Mouse (Mus musculus) CD4-positive helper T cell, adult 2 months (primary cell): ENCODE measurements around the gene Fkbp7.

ENCODE experiments used
- DNase-seq: peaks from one replicate; pipeline ENCODE4 v3.0.0-alpha.2; 2012; ENCODE audit warnings: low read depth, missing footprints, low spot score

Fkbp7 gene

GRCm38 (mm10) chr2:76672966-76673392, at the start of gene Fkbp7:
Fkbp7 (minus strand) TSS chr2:76673116.
- DNase-seq = peak; percentile 92

DNA sequence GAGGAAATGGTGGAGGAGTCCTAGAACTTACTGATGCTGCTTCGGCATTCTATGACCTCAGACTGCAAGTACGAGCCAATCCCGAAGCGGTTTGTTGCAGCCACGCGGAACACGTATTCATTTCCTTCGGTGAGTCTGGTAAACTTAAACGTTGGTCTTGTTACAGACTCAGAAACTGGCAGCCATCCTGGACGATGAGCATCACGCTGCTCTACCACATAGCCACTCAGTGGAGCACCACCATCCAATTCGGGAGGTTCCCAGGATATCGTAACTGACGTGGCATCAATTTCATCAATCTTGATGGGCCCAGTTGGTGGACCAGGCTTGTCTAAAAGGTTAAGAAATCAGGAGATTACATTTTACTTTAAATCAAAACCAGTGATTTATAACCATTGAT, 46.7 kb upstream of the Fkbp7 start:
- no peak for DNase-seq

DNA sequence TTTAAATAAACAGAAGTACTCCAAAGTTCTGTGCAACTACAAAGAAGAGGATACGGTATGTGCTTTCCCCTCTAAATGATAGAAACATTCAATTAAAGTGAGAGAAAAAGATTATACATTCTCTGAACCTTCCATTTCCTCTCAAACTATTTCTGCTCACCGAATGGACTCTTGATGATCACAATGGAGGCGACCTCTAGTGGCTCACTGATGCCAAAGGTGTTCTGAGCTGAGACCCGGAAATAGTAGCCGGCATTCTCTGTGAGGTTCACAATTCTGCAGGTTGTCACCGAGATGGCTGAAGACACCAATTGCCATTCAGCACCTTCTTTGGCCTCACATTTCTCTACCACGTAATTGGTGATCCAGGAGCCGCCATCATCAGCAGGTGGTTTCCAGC, 42.1 kb upstream of the Fkbp7 start:
- no peak for DNase-seq

GRCm38 (mm10) chr2:76708512-76708911, 35.6 kb upstream of the Fkbp7 start:
- no peak for DNase-seq

DNA sequence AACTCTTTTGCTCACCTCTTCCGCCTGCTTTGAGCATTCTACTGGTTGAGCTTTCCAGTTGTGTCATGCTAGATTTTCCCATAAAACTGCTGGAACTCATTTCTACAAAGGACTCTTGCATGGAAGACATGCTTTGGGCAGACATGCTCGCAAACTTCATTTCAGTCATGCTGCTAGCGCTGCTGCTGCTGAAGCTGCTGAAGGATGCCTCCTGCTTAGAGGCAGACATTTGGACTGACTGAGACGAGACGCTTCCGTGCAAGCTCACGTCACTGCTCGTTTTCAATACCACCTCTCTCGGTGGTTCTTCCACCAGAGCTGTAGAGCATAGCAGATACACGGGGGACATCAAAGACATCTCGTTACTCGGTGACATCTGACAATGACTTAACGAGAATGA, 32.7 kb upstream of the Fkbp7 start:
- DNase-seq = no peak

DNA sequence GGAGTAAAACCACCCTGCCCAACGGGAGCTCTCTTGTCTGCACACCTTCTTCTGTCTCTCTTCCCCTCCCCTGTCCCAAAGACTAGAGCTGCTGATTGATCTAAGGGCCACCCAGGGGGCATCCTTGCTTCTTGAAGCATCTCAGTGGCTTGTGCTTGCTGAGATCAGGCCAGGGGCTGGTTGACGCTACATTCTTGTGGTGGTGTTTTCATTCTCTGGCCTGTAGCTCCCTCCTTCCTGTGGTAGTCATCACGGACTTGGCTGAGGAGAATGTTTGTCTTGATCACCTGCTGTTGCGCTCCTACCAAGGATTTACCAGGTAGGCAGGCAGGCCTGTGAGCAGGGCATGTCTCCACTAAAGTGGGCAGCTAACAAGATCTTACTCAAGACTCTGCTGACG, 29.8 kb upstream of the Fkbp7 start:
- DNase-seq = no peak

- DNase-seq = no peak
Measured at GRCm38 (mm10) chr2:76702188-76702587, 29.3 kb upstream of the Fkbp7 start.

DNA sequence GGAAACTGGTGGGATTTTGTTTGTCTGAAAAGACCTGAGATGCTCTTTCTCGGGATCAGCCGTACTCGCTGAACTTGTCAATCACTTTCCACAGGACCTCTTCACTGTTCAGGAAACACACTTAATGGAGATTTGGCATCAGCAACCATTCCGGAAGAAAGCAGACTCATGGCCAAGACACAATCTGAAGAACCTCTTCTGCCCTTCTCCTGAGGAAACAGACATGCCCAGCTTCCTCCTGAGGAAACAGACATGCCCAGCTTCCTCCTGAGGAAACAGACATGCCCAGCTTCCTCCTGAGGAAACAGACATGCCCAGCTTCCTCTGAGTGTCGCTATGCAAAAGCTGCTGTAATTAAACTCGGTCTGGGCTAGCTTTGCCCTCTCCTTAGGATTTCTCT, 22.4 kb upstream of the Fkbp7 start:
- no peak for DNase-seq

GRCm38 (mm10) chr2:76693765-76694164, 20.8 kb upstream of the Fkbp7 start:
- no peak for DNase-seq

DNA sequence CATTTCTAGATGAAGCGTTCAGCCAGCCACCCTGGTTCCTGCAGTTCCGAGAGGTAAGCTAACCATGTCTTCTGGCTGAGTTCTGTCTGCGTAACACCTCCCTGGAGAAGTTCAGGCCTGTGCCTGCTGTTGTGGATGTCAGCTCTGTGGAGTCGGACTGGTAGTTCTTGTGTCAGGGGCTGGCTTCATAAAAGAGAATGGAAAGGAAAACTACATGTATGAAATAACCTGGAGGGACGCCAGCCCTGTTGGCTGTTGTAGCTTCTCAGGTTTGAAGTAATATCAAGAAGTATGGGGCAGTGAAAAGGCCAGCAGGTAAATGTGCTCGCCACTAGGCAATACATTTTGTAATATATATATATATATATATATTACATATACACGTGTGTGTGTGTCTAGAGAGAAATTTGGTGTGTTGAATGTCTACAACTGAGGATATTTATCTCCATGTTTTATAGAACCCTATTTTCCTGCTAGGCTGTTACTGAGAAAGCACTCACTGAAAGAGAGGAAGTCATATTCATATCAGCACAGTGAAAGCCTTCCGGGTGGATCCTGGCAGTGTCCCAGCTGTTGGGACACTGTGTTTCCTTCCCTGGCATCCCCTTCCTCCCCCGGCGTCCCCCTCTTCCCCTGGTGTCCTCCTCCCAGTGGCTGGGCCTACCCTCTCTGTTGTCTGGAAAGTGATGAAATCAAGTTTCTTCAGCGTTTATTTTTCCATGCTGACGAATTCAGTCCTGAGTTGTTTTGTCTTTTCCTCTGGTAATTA, 17.7 kb upstream of the Fkbp7 start:
- no peak for DNase-seq

GRCm38 (mm10) chr2:76688162-76688561, 15.2 kb upstream of the Fkbp7 start:
- no peak for DNase-seq

DNA sequence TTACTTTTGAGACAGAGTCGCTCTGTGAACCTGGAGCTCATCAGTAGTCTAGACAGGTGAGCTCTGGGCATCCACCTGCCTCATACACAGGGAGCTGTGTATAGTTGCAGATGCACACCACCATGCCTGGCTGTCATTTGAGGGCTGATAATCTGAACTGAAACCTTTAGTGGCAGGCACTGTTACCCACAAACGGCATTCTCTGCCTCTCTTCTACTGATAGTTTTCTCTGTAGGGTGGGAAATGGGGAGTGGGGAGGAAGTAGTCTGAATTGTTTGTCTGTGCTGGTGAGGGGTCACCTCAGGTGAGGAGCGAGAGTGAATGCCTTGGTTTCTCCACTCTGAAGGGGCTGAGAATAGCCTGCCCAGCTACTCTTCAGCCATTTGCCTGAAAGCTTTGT, 14.7 kb upstream of the Fkbp7 start:
- no peak for DNase-seq

- no peak for DNase-seq
Measured at GRCm38 (mm10) chr2:76686986-76687385, 14.1 kb upstream of the Fkbp7 start.

- no peak for DNase-seq
Measured at GRCm38 (mm10) chr2:76682301-76682700, 9.4 kb upstream of the Fkbp7 start.

DNA sequence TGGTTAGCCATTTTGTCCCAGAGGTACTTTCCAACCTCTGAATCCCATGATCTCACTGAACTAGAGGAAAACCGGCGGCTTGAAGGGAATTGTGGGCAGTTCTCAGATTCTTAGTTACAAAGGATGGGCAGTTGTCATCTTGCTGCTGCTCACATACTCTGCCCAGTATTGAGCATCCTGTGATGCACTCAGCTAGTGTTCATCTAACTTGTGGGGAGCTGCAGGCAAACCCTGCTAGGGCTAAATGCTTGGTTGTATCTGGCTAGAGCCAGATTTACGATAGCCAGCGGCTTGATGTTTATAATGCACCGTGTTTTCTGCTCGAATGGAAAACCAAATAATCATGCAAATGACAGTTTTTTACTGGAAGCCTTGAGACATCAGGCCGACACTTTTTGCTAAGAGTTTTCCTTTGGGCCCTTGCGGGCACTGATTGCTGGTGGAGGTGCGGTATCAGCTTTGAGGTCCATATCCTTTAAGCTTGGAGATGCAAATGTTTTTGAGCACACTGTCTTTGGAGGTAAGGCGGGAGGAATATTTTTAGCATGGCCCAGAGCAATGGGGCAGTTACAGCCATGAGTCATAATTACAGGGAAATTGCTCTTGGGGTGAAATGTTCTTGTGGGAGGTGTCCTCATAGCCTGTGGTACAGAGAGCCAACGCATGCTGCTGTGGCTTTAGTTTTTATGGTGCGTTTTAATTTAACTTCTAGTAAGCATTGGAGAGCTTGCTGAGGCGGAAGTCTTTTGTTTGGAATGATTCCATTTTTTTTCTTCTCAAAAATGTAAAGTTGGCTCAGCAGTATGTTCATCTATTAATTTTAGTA, 3.7 kb upstream of the Fkbp7 start:
- DNase-seq = no peak

GRCm38 (mm10) chr2:76675949-76676348, 3.0 kb upstream of the Fkbp7 start:
- no peak for DNase-seq

- DNase-seq = no peak
Measured at GRCm38 (mm10) chr2:76675451-76675850, 2.5 kb upstream of the Fkbp7 start.

- DNase-seq = peak; percentile 84
Measured at GRCm38 (mm10) chr2:76674725-76675427, 2.0 kb upstream of the Fkbp7 start, which contains the start of gene Plekha3. Plekha3 (plus strand) TSS chr2:76675281.

GRCm38 (mm10) chr2:76673472-76674081, 661 bp upstream of the Fkbp7 start:
- DNase-seq = peak; percentile 73

GRCm38 (mm10) chr2:76672134-76672745, 676 bp downstream of the Fkbp7 start:
- DNase-seq = no peak

GRCm38 (mm10) chr2:76671641-76672040, 1.3 kb downstream of the Fkbp7 start:
- DNase-seq = no peak
